Mouse (Mus musculus): ENCODE data around the gene Pkn1.

Gene Pkn1

DNA sequence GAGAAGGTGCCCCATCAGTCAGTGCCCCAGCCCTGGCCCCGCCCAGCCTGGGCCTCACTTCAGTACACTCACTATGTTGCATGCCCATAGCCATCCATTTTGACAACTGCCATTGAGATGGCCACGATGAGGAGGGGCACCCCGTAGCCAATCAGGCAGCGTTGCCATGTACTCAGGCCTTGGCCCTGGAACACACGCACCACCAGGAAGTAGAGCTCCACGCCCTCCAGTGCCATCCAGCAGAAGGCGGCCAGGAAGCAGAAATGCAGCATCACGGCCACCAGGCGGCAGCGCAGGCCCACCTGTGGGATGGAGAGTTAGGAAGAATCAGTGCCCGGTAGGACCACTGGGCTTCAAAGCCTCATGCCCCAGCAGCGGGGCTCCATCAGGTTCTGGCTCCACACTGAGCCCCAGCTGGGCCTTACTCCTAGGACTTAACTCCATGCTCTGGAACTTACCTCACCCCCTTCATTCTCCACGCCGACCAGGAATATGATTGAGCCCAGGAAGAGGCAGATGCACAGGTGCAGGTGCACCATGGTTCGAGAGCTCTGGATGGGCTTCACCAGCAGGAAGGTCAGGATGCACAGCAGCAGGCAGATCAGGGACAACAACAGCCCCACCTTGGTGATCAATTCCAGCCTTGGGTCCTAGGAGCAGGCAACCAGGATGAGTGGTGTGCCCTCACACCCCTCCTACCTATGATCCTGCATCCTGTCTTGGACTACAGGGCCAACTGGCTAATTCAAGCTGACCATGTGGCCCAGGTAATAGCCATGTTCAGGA lies 25.9 kb upstream of the Pkn1 start:
- peak; percentile 63 for DNase-seq (ENCODE audit: low read depth)

DNA sequence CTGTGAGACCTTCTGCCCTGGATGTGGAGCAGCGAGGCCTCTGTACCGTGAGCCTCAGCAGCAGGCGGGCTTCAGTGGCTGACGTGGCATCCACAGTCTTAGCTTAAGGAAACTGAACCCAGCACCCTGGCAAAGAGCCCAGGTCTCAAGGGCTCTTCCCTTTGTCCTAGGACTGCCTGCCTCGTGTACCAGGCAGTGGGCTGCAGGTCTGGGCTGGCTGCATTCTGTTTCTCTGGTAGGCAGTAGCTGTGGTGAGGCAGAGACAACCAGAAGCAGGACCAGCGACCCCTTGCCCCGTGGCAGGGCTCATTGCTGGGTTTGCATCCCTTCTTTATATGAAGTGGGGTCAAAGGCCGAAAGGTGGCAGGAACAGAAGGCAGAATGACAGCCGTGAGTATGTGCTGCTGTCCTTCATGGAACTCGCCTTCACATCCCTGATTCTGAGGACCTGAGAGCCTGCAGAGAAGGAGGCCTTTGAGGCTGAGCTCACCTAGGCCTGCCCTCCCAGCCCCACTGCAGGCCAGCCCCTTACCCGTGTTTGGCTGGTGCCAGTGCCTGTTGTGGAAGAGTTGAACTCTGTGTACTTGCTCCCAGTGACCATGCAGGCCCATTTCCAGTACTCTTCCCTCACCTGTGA lies 24.6 kb upstream of the Pkn1 start:
- no peak for DNase-seq (ENCODE audit: low read depth)

DNA sequence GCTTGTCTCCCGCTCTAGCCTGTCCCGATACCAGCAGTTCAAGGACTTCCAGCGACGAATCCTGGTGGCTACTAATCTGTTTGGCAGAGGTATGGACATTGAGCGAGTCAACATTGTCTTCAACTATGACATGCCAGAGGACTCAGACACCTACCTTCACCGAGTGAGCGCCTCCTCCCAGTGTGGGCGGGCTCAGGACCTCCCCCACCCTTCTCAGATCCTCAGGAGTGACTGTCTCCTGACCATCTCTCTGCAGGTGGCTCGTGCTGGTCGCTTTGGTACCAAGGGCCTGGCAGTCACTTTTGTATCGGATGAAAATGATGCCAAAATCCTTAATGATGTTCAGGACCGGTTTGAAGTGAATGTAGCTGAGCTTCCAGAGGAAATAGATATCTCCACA lies 23.7 kb upstream of the Pkn1 start:
- DNase-seq (ENCODE audit: low read depth): no peak

DNA sequence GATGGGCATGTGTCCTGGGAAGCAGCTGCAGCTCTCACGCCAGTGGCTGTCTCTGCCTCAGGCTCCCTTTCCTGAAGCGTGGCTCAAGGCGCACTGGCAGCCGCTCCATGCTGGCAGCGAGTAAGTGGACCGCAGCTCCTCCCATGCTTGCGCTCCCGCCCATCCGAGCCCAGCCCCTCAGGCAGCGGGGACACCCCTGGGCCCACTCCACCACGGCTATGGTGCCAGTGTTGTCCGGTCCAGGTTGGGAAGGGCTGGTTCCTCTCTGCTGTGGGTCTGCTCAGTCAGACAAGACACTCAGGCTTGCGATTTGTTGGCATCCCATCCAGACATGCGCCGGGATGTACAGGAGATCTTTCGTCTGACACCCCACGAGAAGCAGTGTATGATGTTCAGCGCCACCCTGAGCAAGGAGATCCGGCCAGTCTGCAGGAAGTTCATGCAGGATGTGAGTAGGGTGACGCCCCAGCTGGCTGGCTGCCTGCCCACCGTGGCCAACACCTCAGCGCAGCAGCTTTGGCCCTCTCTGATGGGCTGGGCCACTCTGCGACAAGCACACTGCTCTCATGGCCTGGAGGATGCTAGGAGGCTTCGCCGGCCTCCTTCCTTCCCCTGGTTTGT lies 22.5 kb upstream of the Pkn1 start:
- DNase-seq (ENCODE audit: low read depth): no peak

DNA sequence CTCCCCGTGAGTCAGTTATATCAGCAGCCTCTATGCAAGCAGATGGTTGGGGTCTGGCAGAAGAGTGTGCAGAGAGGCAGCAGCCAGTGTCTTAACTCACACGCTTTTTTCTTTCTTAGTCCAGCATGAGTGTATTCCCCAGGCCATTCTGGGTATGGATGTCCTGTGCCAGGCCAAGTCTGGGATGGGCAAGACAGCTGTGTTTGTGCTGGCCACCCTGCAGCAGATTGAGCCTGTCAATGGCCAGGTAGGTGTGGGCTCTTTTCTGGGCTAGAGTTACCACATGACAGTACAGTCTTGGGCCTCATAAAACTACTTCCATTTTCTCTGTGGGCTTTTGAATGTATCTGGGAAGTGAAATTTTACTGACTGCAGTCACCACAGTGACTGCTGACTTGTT lies 20.7 kb upstream of the Pkn1 start:
- no peak for DNase-seq (ENCODE audit: low read depth)

DNA sequence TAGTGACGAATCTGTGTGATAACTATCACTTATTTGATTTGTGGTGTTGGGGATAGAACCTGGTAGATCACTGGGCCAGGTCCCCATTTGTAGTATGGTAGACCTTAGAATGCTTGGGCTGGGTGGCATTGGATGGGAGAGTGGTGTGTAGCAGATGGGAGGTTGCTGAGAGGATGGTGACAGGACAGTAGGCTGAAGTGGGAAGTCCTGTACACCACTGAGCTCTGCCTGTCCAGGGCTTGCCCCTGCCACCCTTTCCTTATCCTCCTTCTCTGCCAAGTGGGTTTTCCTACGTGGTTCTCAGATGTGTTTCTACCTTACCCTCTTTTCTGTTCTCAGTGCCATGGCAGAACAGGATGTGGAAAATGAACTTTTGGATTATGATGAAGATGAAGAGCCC lies 20.1 kb upstream of the Pkn1 start:
- DNase-seq (ENCODE audit: low read depth): no peak

DNA sequence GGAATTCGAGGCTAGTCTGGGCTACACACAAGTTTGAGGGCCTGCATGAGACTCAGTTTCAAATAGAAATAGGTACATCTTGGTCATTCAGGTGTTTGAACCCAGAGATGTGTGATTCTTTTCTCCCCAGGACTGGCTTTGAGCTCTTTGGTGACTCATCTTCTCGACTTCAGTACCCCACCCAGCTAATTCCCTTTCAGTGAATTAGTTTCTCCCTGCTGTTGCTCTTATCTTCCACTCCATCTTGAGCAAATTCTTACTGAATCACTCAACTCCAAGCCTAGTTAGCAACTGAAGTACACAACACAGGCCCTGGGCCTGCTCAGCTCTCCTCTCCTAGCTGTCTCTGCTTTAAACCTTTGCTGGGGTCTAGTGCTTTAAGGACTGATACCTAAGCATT lies 17.6 kb upstream of the Pkn1 start:
- peak; percentile 69 for DNase-seq (ENCODE audit: low read depth)

DNA sequence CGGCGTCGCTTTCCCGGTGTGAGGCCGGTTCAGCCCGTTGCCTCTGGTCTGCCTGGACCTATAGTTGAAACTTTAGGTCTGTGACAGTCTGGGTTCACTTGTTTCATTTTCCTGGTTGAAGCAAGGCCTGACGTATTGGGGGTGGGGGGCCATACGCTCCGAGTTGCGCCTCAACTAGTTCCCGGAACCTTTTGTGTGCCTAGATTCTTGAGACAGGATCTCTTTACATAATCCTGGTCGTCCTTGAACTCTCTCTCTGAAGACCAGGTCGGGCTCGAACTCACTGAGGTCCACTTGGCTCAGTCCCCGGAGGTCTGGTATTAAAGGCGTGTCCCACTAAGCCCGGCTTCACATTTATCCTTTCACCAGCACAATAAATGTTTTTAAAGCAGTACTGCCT lies 16.8 kb upstream of the Pkn1 start:
- DNase-seq (ENCODE audit: low read depth): no peak

DNA sequence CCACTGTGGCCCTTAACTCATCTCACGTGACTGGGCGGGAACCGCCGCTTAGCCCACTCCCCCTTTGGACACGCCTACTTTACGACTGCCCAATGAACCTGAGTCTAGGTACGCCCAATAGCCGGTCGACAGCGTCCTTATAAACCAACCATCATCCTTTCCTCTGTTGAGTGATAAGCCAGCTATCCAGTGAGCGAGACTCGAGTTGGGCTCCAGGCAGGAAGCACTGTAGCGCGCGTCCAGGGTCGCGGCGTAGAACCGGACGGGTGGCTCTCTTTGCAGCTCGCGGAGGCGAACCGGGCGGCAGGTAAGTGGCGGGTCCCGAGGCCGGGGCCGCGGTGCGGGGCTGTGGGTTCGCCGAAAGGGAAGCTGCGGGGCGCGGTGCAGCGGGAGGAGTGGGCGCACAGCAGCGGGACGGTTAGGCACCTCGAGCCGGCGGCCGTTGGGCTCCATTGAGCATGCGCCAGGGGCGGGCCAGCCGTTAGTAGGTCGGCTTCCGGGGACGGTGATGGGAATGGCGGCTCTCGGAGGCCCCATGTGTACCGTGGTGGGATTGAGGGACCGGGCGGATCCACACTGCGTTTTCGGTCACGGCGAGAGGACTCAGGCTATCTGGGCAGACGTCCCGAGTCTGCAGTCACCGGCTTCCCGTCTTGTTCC lies 16.2 kb upstream of the Pkn1 start, which contains the start of gene Ddx39:
Gene Ddx39, plus strand, starts transcription at position 147 of the 660 bp plus-strand sequence.
- DNase-seq (ENCODE audit: low read depth): peak; percentile 99

DNA sequence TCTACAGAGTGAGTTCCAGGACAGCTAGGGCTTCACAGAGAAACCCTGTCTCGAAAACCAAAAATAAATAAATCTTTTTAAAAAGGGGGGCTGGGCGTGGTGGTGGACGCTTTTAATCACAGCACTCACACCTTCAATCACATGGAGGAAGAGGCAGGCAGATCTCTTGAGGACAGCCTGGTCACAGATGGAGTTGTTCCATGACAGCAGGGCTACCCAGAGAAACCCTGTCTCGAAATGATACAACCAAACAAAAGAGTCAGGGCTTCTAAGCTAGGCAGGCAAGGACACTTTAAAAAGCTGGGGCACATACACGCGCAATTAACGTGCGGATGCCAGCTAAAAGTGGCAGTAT lies 15.7 kb upstream of the Pkn1 start:
- no peak for DNase-seq (ENCODE audit: low read depth)

DNA sequence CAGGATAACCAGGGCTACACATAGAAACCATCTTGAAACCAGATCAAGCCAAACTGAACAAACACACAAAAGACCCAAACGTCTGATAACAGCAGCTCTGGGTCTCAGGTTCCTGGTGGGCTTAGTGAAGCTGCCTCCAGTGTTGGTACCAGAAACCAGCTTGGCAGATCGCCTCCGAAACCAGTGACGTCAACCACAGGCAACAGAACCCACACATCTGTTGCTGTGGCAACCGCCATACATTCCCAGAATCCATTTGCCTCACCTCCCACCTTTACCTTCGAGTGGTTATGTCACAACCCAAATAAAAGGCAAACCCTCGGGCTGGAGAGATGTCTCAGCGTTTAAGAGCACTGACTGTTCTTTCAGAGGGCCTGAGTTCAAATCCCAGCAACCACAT lies 8.6 kb upstream of the Pkn1 start:
- DNase-seq (ENCODE audit: low read depth): no peak

DNA sequence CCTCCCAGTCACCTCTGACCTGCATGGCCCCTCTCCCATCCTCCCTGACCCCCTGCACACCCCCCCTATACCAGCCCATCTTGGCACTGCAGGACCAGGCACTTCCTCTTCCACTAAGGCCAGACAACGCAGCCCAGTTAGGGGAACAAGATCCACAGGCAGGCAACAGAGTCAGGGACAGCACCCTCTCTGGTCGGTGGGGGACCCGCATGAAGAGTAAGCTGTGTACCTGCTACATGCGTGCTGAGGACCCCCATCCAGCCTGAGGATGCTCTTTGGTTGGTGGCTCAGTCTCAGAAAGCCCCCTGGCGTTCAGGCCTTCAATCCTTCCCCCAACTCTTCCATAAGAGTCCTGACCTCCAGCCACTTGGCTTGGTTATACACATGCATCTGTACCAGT lies 7.4 kb upstream of the Pkn1 start:
- no peak for DNase-seq (ENCODE audit: low read depth)

DNA sequence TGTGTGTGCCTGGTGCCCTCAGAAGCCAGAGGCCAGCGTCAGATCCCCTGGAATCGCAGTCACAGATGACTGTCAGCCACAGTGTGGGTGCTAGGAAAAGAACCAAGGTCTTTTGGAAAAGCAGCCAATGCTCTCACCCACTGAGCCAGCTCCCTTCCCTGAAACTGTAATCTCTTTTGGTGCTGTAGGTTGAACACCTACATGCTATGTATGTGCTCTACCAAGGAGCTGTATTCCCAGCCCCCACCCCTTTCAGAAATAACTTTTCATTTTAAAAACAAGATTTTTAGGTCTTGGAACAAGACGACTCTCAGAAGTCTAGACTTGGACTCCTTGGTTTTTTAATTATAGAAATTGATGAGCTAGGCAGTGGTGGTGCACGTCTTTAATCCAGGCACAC lies 4.4 kb upstream of the Pkn1 start:
- DNase-seq (ENCODE audit: low read depth): no peak

DNA sequence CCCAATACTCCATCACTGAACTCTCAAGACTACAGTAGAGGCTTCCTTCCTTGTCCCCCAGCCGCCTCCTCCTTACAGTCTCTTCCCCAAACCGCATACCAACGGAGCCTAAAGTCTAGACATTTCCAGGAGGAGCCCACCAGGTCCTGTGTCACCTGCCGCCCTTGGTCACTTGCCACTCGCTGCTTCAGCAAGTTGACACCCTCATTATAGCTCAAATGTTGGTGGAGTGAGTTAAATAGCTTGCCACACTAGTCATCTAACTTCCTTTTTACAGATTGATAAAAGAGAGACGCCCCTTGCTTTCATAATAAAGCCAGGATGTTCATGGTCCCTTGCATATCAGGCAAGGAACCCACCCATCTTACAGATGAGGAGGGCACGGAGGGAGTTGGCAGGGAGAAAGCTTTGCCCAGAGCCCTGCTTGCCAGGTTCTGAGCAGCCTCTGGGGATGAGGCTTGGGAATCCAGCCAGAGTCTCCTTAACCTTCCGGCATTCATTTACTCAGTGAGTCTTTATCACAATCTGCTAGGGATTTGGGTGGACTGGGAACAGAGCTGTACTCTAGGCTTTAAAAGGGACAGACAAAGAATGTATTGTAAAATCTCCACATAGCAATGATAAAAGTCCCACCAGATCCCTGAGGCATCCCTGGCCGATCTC lies 1.6 kb upstream of the Pkn1 start:
- DNase-seq (ENCODE audit: low read depth): no peak

DNA sequence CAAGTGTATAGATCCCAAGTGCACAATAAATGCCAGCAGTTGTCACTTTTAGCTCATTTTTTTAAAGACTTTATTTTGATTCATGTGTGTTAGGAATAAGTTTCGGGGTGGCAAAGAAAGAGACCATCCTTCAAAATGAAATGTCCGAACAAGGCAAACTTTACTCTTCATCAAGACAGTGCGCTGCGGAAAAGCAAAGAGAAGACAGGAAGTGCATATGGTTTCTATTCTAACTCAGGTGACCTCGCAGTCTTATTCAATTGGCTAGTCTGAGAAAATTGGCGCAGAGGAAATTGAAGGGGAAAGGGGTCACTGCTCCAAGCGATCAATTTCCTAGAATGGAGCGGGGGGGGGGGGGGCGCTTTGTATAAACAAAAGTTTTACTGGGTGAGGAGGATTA lies 587 bp upstream of the Pkn1 start:
- DNase-seq (ENCODE audit: low read depth): no peak

DNA sequence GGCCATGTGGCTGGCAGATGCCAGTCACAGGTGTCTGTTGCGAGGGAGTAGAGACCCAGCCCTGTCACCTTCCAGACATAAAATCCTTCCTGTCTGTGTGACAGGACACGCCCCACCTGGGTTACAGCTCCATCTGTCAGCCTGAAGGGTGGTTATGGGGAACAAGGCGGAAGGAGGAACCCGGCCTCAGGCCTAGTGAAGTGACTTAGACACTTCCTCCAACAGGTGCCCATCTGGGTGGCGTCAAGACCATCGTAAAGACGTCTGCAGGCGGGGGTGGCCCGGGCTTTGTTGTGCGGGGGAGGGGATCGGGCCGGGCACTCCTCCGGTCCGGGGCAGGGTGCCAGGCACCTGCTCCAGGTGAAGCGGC lies 703 bp downstream of the Pkn1 start:
- no peak for DNase-seq (ENCODE audit: low read depth)

DNA sequence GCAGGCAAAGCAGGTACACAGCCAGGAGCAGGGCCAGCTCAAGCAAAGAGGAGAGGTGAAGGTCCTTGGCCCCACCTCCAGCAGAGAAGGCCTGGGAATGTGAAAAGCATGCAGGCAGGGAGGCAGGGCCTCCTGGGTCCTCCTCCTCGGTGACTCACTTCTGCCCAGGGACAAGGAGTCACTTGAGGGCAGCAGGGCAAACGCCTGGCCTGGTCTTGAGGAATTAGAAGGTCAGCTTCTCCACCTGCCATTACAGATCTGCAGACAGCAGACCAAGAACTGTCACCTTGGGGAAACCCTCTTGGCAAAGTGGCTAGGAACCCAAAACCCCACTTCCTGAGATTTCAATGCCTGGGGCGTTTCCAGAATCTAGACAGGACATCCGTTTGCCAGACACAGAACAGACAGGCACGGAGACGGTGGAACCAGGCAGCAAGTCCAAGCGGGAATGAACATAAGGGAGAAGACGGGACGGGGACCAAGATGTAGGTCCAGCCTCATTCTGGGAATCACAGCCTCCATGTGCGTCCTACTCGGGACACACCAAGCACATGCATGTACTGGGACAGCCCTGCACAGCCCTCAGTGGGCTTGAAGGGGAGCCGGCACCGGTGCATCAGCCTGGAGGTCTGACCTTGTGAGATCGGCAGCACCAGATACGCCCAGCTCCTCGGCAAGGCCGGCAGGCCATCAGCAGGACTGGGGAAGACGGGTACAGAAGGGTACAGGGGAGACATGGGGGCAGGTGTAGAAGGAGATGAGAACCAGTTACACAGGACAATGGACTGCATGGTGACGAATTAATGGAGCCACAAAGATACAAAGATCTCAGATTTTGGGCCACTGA lies 1.4 kb downstream of the Pkn1 start:
- DNase-seq (ENCODE audit: low read depth): no peak

DNA sequence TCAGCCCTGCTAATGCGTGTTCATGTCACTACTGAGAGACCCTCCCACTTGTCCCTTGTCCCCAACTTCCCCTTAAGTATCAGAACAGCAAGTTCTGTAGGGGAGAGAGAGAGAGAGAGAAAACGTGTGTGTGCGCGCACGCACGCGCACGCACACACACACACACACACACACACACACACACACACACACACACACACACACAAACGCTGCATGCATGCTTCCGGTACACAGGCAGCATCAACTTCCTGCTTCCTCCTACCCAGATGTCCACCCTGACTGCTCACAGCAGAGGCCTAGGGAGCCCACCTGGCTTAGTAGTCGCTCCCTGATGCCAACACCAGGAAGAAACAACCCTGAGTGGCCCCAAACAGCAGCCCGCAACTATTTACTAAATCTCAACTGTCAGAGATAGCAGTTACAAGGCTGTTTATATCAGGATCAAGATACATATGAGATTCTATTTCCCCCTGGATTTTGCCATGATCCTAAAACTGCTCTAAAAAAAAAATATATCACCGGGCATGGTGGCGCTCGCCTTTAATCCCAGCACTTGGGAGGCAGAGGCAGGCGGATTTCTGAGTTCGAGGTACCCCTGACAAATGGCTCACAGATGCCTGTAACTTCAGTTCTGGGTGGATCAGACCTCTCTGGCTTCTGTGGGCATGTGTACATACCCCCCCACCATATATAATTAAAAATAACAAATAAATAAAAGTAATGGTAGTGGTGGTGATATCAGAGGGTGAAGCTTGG lies 3.5 kb downstream of the Pkn1 start:
- DNase-seq (ENCODE audit: low read depth): no peak

DNA sequence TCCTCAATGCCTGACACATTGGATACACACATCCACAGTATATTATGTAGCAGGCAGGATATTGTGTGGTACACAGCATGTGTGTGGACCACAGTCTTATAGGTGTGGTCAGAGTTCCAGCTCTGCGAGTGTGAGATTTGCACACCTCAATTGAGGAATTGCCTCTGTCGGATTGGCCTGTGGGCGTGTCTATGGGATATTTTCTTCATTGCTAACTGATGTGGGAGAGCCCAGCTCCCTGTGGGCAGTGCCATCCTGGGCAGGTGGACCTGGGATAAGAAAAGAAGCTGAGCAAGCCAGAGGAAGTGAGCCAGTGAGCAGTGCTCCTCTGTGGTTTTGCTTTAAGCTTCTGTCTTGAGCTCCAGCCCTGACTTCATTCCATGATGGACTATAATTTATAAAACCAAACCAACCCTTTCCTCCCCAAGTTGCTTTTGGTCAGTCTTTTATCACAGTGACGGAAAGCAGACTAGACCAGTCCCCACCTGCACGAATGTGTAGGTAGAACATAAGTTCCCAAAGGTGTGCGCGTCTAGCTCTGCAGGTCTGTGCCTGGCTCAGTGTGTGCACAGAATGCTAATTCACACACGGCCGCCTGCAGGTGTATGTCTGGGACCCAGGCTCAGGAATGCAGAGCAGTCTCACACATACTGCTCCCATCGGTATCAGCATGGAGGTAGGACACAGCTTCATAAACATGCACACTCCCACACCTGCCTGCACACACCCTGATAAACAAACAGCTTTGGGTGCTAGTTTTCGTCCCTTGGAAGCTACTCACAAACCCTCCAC lies 4.4 kb downstream of the Pkn1 start:
- no peak for DNase-seq (ENCODE audit: low read depth)

DNA sequence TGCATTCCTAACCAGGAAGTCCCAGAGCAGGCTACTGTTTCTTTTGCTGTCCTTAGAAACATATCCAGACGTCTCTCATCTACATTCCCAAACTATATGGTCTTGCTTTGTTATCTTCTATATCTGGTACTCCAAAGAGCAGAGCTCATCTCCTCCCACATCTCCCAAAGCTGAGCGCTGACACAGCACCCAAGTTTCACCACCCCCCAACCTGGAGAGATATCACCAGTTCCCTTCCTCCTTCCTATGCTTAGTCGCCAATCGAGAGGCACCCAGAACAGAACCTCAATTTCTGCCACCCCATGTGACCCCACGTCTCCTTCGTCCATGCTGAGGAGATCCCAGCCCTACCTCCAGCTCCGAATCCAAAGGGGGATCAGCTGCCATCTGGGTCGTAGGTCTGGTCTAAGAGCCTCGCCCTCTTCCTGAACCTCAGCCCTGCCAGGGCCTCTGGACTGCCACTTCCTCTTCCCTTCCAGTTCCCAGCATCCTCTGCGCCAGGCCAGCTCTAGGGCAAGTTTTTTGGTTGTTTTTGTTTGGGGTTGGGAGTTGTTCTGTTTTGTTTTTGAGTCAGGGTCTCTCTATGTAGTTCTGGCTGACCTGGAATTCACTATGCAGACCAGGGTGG lies 5.3 kb downstream of the Pkn1 start:
- no peak for DNase-seq (ENCODE audit: low read depth)
